Mouse (Mus musculus): ENCODE data around the gene Gm38431. TPM values are rescaled to one million over a fixed set of nuclear protein-coding genes. Genes with fewer than 3 reads are reported as not detected.
"Not testable (repeated sequence)": the region's sequence is repeated elsewhere in the genome, so short reads cannot be mapped to it uniquely, and the experiment has no call there.

The Gm38431 gene
- polyA plus RNA-seq, 2 experiments, result 0.91 to 2.4 TPM

GRCm38 (mm10) chr9:21045235-21045634, 46.6 kb downstream of the Gm38431 start:
- no peaks in the 10 kb centered on the region for H3K36me3 ChIP-seq (replicated peaks; ENCODE audit: control insufficient read depth, insufficient read depth, low read depth)
- ATAC-seq (ENCODE audit: insufficient read depth) (no peak), DNase-seq (ENCODE audit: low read depth in 3 of 3, low spot score in 3 of 3) (no peak)
- WGBS (ENCODE audit: insufficient replicate concordance), result 57% methylated on average over 3 of the region's 3 CpGs
- H3K27me3 ChIP-seq (ENCODE audit: control insufficient read depth, insufficient read depth, low read length), result no peaks in the 10 kb centered on the region
- TF ChIP-seq CTCF (IDR thresholded peaks at IDR 0.05; ENCODE audit: low read depth) (no peak), EP300 (IDR thresholded peaks at IDR 0.05; ENCODE audit: low read depth) (no peak)
- H3K27ac ChIP-seq, result no peak overlapping the region
- no peak overlapping the region for H3K4me2 ChIP-seq (ENCODE audit: low read depth)
- no peak overlapping the region for H3K9ac ChIP-seq (replicated peaks)
- H3K9me3 ChIP-seq (ENCODE audit: control insufficient read depth, low read length), result no peaks in the 10 kb centered on the region
- H3K4me3 ChIP-seq (ENCODE audit: insufficient read depth in 1 of 2, low read depth in 2 of 2, low read length in 2 of 2), result no peak overlapping the region
- peaks cover 2 to 4% of the 10 kb centered on the region in 2 experiments; a peak in 3 of 4 replicates for H3K4me1 ChIP-seq (replicated peaks; ENCODE audit: control insufficient read depth in 2 of 2, insufficient read depth in 2 of 2, low read length in 1 of 2)

GRCm38 (mm10) chr9:21044785-21045184, 47.0 kb downstream of the Gm38431 start:
- H3K9ac ChIP-seq (replicated peaks); H3K36me3 ChIP-seq (replicated peaks; ENCODE audit: control insufficient read depth, insufficient read depth, low read depth); H3K27me3 ChIP-seq (ENCODE audit: control insufficient read depth, insufficient read depth, low read length); H3K4me3 ChIP-seq (ENCODE audit: insufficient read depth in 1 of 2, low read depth in 2 of 2, low read length in 2 of 2); ATAC-seq (ENCODE audit: insufficient read depth); H3K27ac ChIP-seq; H3K4me1 ChIP-seq (replicated peaks; ENCODE audit: control insufficient read depth in 2 of 2, insufficient read depth in 2 of 2, low read length in 1 of 2); H3K9me3 ChIP-seq (ENCODE audit: control insufficient read depth, low read length); H3K4me2 ChIP-seq (ENCODE audit: low read depth); DNase-seq (ENCODE audit: low read depth in 3 of 3, low spot score in 3 of 3): not testable (repeated sequence)
- WGBS (ENCODE audit: insufficient replicate concordance), result 54% methylated on average over 1 of the region's 1 CpGs

GRCm38 (mm10) chr9:21043563-21043962, 48.2 kb downstream of the Gm38431 start:
- H3K9ac ChIP-seq (replicated peaks), result no peak overlapping the region

GRCm38 (mm10) chr9:21041308-21041707, 50.5 kb downstream of the Gm38431 start:
- TF ChIP-seq EP300 (IDR thresholded peaks at IDR 0.05; ENCODE audit: low read depth) (no peak), CTCF (IDR thresholded peaks at IDR 0.05; ENCODE audit: low read depth) (no peak)
- Histone ChIP-seq H3K27ac (no peak overlapping the region), H3K36me3 (replicated peaks; ENCODE audit: control insufficient read depth, insufficient read depth, low read depth) (no peaks in the 10 kb centered on the region), H3K4me1 (replicated peaks; ENCODE audit: control insufficient read depth in 2 of 2, insufficient read depth in 2 of 2, low read length in 1 of 2) (peaks cover 12 to 15% of the 10 kb centered on the region in 2 experiments), H3K9me3 (ENCODE audit: control insufficient read depth, low read length) (no peaks in the 10 kb centered on the region), H3K4me3 (ENCODE audit: insufficient read depth in 1 of 2, low read depth in 2 of 2, low read length in 2 of 2) (no peak overlapping the region), H3K4me2 (ENCODE audit: low read depth) (no peak overlapping the region), H3K27me3 (ENCODE audit: control insufficient read depth, insufficient read depth, low read length) (peaks cover 26% of the 10 kb centered on the region), H3K9ac (replicated peaks) (no peak overlapping the region)
- DNase-seq (ENCODE audit: low read depth in 3 of 3, low spot score in 3 of 3) (no peak), ATAC-seq (ENCODE audit: insufficient read depth) (no peak)
- 26% methylated on average over 4 of the region's 4 CpGs for WGBS (ENCODE audit: insufficient replicate concordance)

More at GRCm38 (mm10) chr9:21043563-21043962, 48.2 kb downstream of the Gm38431 start:
- Histone ChIP-seq H3K27ac (no peak overlapping the region), H3K4me1 (replicated peaks; ENCODE audit: control insufficient read depth in 2 of 2, insufficient read depth in 2 of 2, low read length in 1 of 2) (peaks cover 12 to 15% of the 10 kb centered on the region in 2 experiments), H3K36me3 (replicated peaks; ENCODE audit: control insufficient read depth, insufficient read depth, low read depth) (no peaks in the 10 kb centered on the region), H3K4me3 (ENCODE audit: insufficient read depth in 1 of 2, low read depth in 2 of 2, low read length in 2 of 2) (no peak overlapping the region), H3K27me3 (ENCODE audit: control insufficient read depth, insufficient read depth, low read length) (peaks cover 3% of the 10 kb centered on the region), H3K4me2 (ENCODE audit: low read depth) (no peak overlapping the region), H3K9me3 (ENCODE audit: control insufficient read depth, low read length) (no peaks in the 10 kb centered on the region)
- no peak for ATAC-seq (ENCODE audit: insufficient read depth)
- DNase-seq (ENCODE audit: low read depth in 3 of 3, low spot score in 3 of 3), result no peak
- no peak for TF ChIP-seq EP300 (IDR thresholded peaks at IDR 0.05; ENCODE audit: low read depth)
- no peak for TF ChIP-seq CTCF (IDR thresholded peaks at IDR 0.05; ENCODE audit: low read depth)
- 49% methylated on average over 4 of the region's 4 CpGs for WGBS (ENCODE audit: insufficient replicate concordance)

GRCm38 (mm10) chr9:21039779-21040178, 52.0 kb downstream of the Gm38431 start:
- peak overlapping the region; percentile 30 for H3K4me2 ChIP-seq (ENCODE audit: low read depth)
- peaks cover 41% of the 10 kb centered on the region for H3K27me3 ChIP-seq (ENCODE audit: control insufficient read depth, insufficient read depth, low read length)
- WGBS (ENCODE audit: insufficient replicate concordance), result 19% methylated on average over 3 of the region's 3 CpGs
- peaks cover 12 to 15% of the 10 kb centered on the region in 2 experiments for H3K4me1 ChIP-seq (replicated peaks; ENCODE audit: control insufficient read depth in 2 of 2, insufficient read depth in 2 of 2, low read length in 1 of 2)
- H3K27ac ChIP-seq, result peak overlapping the region; percentile 20; the same call in 1 of the 2 replicates
- H3K9me3 ChIP-seq (ENCODE audit: control insufficient read depth, low read length), result no peaks in the 10 kb centered on the region
- H3K9ac ChIP-seq (replicated peaks), result no peak overlapping the region
- ATAC-seq (ENCODE audit: insufficient read depth) (peak; percentile 73), DNase-seq (ENCODE audit: low read depth in 3 of 3, low spot score in 3 of 3) (no peak)
- TF ChIP-seq CTCF (IDR thresholded peaks at IDR 0.05; ENCODE audit: low read depth) (no peak), EP300 (IDR thresholded peaks at IDR 0.05; ENCODE audit: low read depth) (peak; percentile 34; the same call in 1 of the 2 replicates)
- no peaks in the 10 kb centered on the region for H3K36me3 ChIP-seq (replicated peaks; ENCODE audit: control insufficient read depth, insufficient read depth, low read depth)
- H3K4me3 ChIP-seq (ENCODE audit: insufficient read depth in 1 of 2, low read depth in 2 of 2, low read length in 2 of 2), result no peak overlapping the region
